Mouse (Mus musculus) urinary bladder, postnatal 36 days (tissue): Measurements from ENCODE around the gene Efr3b.

Experiments
- DNase-seq, 2 experiments: peaks; one replicate each; pipeline ENCODE4 v3.0.0; 2022; ENCODE audit warnings: low spot score in 2 of 2, mixed read lengths in 1 of 2

The Efr3b gene

DNA sequence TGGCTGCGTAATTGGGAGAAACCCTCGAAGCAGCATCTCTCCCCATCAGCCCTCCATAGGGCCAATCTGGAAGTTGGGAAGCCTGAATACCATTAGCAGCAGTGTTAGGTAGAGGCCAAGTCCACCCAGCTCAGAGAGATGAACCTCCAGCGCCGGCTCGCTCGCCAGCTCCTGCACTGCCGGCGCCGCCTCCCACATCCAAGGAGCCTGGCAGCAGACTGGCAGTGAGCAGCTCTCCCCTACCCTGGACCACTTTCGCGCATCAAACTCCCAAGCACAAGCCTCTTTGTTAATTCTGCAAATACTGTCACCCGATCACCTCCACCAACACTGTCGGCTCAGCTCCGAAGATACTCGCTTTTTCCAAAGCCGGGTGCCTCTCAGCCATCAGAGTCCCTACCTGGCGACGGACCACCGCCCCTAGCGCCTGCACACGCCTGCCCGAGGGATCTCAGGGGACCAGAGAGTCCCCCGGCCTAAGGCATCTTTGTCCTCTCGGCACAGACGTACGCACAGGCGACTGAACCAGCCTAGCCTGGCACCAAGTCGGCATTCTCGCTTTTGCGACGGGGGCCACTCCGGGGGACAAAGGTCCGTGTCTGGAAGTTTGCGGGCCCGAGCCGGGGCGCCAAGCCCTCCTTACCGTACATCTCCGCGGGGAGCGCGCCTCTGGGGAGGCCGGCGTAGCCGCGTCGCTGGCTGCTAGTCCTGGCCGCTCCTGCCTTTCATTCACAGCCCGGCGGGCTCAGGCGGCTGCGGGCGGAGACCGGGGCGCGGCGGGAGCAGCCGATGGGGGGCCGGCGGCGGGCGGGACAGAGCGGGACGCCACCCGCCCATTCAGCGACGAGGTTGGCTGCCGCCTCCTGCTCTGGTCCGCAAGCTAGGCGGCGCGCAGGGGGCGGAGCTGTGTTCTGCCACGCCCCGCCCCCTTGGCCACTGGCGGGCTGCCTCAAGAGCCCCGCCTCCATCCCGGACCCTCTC lies at the start of gene Efr3b:
TSS of gene Efr3b (minus strand) at position 855 of the 981 bp plus-strand sequence.
- DNase-seq = peak; percentile 38 to 68

- no peak for DNase-seq
Measured at GRCm38 (mm10) chr12:4083441-4083840, 44.7 kb upstream of the Efr3b start.

GRCm38 (mm10) chr12:4082132-4083001 lies 43.7 kb upstream of the Efr3b start, which contains the start of gene Dnajc27:
Gene Dnajc27 (plus strand): TSS chr12:4082583.
- DNase-seq = peak; percentile 88 to 92

DNA sequence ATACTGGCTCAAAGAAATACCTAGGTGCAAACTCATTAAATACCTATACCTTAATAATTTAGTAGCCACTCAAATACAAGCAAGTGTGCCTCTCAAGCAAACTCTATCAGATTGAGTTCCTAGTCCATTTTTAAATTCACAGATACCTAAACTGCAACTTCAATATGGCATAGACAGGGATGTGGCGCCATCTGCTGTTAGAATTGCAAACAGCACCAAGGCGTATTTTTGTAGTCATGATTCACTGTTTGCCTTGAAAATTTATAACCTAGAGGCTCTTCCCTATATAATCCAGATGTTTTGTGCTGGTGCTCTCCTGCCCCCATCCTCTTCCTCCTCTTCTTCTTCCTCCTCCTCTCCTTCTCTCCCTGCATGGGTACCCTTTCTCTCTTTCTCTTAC lies 41.6 kb upstream of the Efr3b start:
- peak; percentile 77 for DNase-seq

GRCm38 (mm10) chr12:4078069-4078468 lies 39.4 kb upstream of the Efr3b start:
- DNase-seq = no peak

DNA sequence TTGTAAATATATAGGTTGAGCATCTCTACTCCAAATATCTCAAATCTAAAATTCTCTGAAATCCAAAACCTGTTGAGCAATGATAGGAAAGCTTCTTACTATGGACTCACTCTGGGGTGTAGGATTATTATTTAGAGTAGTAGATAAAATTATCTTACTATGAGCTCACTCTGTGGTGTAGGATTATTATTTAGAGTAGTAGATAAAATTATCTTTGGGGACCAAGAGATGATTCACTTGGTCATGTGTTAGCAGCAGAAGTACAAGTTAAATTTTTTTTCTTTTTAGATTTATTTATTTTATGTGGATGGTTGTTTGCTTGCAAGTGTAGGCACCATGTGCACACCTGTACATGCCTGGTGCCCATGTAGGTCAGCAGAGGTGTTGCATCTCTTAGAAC lies 37.7 kb upstream of the Efr3b start:
- no peak for DNase-seq

DNA sequence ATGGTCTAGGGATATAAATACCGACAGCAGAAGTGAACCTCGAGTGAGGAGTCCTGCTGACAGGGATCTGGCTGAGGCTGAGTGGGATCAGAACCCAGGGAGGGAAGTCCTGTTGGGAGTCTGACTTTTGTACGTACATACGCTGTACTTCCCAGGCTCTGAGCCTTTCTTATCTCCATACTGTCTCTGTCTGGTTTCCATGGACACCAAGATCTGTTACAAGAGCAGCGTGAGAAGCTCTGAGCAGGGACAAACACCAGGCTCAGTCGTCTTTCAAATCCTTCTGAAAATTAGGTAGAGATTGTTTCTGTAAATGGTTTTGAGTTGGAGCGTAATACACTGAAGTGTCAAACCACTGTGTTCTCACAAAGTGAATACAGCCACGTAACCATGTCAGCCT lies 36.7 kb upstream of the Efr3b start:
- DNase-seq = no peak

DNA sequence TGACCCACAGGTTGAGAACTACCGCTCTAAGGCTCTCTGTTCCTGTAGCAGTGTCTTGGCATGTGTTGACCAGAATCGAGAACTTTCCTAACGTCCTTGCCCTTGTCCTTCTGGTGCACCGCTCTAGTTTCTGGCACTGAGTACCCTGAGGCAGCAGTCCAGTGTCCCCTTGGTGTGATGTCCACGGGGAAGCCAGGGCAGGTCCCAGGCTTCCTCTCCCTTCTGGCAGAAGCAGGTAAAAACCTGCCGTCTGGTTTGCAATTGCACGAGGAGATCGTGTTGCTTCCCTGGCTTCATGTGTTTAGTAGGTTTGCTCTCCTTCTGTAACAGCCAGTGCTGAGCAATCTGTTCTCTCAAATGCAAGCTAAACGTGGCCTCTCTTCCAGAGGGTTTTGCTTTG lies 33.0 kb upstream of the Efr3b start:
- no peak for DNase-seq

DNA sequence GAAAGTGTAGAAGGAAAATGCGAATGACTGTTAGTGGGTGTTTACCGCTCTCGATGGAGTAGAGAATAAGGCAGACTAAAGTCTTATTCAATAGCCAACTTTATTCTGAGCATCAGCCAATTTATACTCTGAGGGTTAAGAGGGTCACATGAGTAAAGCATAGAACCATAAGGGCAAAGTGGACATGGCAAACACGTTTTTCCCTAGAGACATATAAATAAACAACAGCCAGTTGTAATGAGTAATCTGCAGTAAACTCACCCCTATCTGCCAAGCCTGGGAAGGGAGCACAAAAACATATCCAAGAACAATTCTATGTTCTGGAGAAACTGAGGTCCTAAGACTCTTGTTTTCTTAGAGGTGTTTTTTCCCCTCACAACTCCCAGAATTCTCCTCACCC lies 29.8 kb upstream of the Efr3b start:
- DNase-seq = no peak

DNA sequence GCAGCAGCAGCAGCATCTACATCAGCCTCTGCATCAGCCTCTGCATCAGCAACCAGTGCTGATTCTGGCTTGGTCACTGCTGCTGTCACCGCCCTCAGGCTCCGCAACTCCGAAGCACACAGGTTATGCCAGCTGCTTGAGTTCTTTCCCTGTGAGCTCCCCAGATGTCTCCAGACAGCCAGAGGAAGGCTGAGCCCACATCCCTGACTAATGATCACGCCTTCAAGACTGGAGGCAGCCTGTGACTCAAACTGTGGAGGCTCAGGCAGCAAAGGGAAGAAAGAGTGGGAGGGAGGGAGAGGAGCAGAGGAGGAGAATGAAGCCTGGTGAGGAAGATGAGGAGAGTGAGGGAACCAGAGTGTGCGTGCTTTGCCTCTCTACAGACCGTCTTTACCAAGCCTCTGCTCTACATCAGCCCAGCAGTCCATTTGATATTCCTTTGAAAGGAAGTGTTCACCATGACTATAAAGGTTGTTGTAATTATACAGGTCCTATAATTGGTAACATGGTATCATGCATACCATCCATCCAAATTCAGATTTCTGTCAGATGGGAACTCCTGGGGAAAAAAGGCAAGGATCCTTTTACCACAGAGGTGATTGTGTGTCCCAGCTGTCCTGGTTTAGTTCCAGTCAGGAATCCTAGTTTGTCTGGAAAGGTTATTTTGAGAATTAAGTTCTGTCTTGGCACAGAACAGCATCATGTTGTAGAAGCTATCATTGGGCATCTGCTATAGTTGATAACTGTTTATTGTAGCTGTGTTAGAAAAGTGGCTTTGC lies 28.2 kb upstream of the Efr3b start:
- no peak for DNase-seq

GRCm38 (mm10) chr12:4065944-4066343 lies 27.2 kb upstream of the Efr3b start:
- no peak for DNase-seq

DNA sequence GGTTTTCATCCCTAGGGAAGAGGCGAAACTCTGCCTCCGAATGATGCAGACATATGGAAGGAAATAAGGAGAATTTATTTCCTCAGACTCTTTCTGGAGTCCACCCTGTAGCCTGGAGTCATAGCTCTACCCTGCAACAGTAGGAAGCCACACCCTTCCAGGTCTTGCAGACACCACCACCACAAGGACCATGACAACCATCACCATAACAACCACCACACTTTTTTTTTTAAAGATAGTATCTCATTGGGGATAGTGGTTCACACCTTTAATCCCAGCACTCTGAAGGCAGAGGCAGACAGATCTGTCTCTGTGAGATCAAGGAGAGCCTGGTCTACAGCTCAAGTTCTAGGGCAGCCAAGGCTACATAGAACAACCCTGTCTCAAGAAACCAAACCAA lies 26.8 kb upstream of the Efr3b start:
- no peak for DNase-seq

- no peak for DNase-seq
Measured at GRCm38 (mm10) chr12:4059683-4060082, 21.0 kb upstream of the Efr3b start.

DNA sequence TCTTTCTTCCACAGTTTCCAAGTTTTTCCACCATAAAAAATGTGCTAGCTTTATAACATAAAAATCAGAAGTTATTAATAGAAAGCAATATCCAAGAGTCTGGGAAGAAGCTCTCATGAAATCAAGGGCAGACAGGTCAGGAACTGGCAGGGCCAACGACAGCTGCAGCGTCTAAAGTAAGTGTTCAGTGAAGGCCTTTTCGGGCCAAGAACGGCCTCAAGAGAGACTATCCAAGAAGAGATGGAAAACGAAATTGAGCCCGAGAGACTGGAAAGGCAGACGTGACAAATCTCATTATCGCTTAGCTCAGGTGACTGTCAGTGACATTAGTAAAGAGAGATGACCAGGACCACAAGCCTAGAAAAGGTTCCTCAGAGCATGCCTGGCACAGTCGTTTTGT lies 19.6 kb upstream of the Efr3b start:
- no peak for DNase-seq

- DNase-seq = no peak
Measured at GRCm38 (mm10) chr12:4054845-4055244, 16.1 kb upstream of the Efr3b start.

DNA sequence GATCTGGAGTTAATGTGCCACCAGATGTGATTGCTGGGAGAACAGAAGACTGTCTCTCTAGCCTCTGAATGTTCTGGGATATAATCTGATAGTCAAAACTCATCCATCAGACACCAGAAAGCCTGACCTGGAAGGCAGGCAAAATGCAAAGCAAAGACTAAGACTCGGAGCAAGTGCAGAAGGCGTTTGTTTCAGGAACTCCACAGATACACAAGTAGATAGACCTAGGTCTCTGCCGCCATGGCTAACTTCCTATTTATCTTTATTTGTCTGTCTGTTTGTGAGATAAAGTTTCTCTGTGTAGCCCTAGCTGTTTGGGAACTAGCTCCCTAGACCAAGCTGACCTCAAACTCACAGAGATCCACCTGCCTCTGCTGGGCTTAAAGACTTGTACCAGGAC lies 14.9 kb upstream of the Efr3b start:
- no peak for DNase-seq

GRCm38 (mm10) chr12:4050861-4051425 lies 12.2 kb upstream of the Efr3b start:
- no peak for DNase-seq

- DNase-seq = no peak
Measured at GRCm38 (mm10) chr12:4048031-4048430, 9.3 kb upstream of the Efr3b start.

DNA sequence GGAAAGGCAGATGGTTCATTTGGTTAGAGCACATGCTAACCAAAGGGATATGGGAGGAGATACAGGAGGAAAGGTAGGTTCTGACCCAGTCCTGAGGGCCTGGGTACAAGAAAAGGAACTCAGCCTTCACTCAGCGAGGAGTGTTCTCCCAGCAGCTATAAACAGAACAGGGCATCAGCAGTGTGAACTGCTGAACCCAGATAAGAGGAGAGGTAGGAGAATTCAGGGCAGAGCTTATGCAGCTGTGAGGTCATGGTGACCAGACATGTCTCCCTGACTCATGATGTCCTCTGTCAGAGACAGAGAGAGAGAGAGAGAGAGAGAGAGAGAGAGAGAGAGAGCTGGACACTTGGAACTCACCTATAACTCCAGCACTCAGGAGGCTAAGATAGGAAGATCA lies 7.3 kb upstream of the Efr3b start:
- no peak for DNase-seq

DNA sequence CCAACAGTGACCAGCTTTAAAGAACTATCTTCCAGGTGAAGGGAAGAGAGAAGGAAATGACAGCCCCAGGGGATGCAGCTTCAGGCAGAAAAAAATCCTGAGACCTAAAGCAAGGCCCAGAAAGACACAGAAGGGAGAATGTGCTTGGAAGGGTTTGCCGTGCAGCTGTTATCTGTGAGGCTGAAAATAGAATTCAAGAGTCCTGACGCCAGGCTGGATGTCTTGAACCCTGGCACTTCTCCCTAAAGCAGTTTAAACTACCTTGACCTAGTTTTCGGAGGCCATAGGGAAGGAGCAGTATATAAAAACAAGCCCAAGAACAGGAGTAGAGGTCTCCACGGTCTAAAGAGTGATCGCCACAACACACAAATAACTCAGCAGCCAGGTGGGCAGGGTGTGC lies 3.7 kb upstream of the Efr3b start:
- no peak for DNase-seq

- no peak for DNase-seq
Measured at GRCm38 (mm10) chr12:4039046-4039445, 331 bp upstream of the Efr3b start.
